8 mouse cellular contexts compared by ENCODE assay signal in the genomic region with DNA sequence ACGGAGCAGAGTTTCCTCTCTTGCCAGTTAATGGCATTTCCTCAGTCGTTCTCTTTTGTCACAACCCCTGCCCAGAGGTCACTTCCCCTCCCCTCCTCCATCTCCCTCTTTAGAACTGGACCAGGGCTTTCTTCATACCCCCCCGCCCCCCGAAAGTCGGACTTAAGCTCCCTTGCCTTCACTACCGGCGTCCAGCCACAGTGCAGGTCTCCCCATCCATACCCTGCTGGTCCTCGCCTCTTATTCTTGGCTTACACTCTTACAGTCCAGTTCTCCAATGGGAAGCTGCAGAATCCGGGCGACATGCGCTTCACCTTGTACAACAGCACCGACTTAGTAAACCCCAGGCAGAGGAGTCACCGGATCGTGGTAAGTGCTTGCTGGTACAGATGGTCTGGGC. TPM values are rescaled to one million over a fixed set of nuclear protein-coding genes. Genes with fewer than 3 reads are reported as not detected.
A peak's percentile ranks its signal among the peaks of the same experiment; 100 is the strongest.
DNase-seq lines count a peak whose midpoint lies in the region; ATAC-seq lines count a peak whose summit lies in the region.

No protein-coding gene starts in this region.

- no peaks in the 10 kb centered on the region for H3K9me3 ChIP-seq in kidney, embryonic 16.5 days (ENCODE audit: low read length)
- no peaks in the 10 kb centered on the region for H3K9me3 ChIP-seq in hindbrain, embryonic 10.5 days

- peaks cover 9% of the 10 kb centered on the region; the same call in 1 of the 2 replicates for H3K36me3 ChIP-seq in kidney, embryonic 16.5 days (ENCODE audit: insufficient read depth, low read length)
- H3K36me3 ChIP-seq in hindbrain, embryonic 10.5 days, result peaks cover 26% of the 10 kb centered on the region

- no peak for DNase-seq in kidney, adult 9 months
- DNase-seq in NIH3T3 (ENCODE audit: low read depth), result peak; percentile 11
- peak; percentile 13 for DNase-seq in hindbrain, embryonic 10.5 days (ENCODE audit: low spot score)
- DNase-seq in layer of hippocampus, adult 9-11 months, result no peak
- no peak for DNase-seq in frontal cortex, postnatal 36 days (ENCODE audit: low spot score in 2 of 2)
- no peak for DNase-seq in right cerebral cortex, postnatal 25 days

- WGBS in kidney, embryonic 16.5 days, result under 1% methylated on average over 14 of the region's 14 CpGs
- WGBS in hindbrain, embryonic 10.5 days, result 2% methylated on average over 14 of the region's 14 CpGs

- peaks cover 13% of the 10 kb centered on the region for H3K4me1 ChIP-seq in kidney, embryonic 16.5 days (ENCODE audit: insufficient read depth, low read length)
- H3K4me1 ChIP-seq in hindbrain, embryonic 10.5 days (replicated peaks), result peaks cover 29% of the 10 kb centered on the region

- peak overlapping the region; percentile 67 for H3K4me3 ChIP-seq in kidney, embryonic 16.5 days (ENCODE audit: low read length)
- H3K4me3 ChIP-seq in hindbrain, embryonic 10.5 days, result peak overlapping the region; percentile 86

- H3K9ac ChIP-seq in kidney, embryonic 16.5 days (replicated peaks; ENCODE audit: low read length), result peak overlapping the region; percentile 67

- H3K4me2 ChIP-seq in kidney, embryonic 16.5 days (replicated peaks; ENCODE audit: low read depth, low read length), result peak overlapping the region; percentile 94

- no peak overlapping the region for H3K27ac ChIP-seq in kidney, embryonic 16.5 days (ENCODE audit: low read length)
- peak overlapping the region; percentile 82 for H3K27ac ChIP-seq in hindbrain, embryonic 10.5 days

- ATAC-seq in kidney, embryonic 16.5 days (ENCODE audit: low FRiP score, low TSS enrichment), result peak; percentile 21; the same call in 1 of the 2 replicates
- ATAC-seq in megakaryocyte-erythroid progenitor cell, adult 5-6 weeks (replicated peaks; ENCODE audit: low FRiP score, low TSS enrichment, poor library complexity, severe bottlenecking), result peak; percentile 19; the same call in 1 of the 2 replicates

- no peaks in the 10 kb centered on the region for H3K27me3 ChIP-seq in kidney, embryonic 16.5 days (ENCODE audit: insufficient read depth, low read length)
- no peaks in the 10 kb centered on the region for H3K27me3 ChIP-seq in hindbrain, embryonic 10.5 days (ENCODE audit: insufficient read depth, poor library complexity, severe bottlenecking)

RNA-seq across cellular contexts. Expression of a gene that starts 0.6 kb away (rescaled TPM):
- polyA plus RNA-seq in kidney, embryonic 16.5 days (2015; fragmentation: Nextera tagmentation; extraction: Ambion mirVana), result 39.9 and 43.0 TPM in 2 replicates
- 55.6 and 57.8 TPM in 2 replicates for polyA plus RNA-seq in hindbrain, embryonic 10.5 days (2016; fragmentation: Nextera tagmentation; extraction: Ambion mirVana)
- 33.5 and 45.3 TPM in 2 replicates for total RNA-seq in megakaryocyte-erythroid progenitor cell, adult 5-6 weeks (2014; fragmentation: Nextera tagmentation)
- 79.9 and 110 TPM in 2 replicates for total RNA-seq in megakaryocyte-erythroid progenitor cell, adult 5-6 weeks (2017)

RNA-seq across cellular contexts. Expression of a gene that starts 6.8 kb away (rescaled TPM):
- 25.2 and 27.9 TPM in 2 replicates for polyA plus RNA-seq in kidney, embryonic 16.5 days (2015; fragmentation: Nextera tagmentation; extraction: Ambion mirVana)
- polyA plus RNA-seq in hindbrain, embryonic 10.5 days (2016; fragmentation: Nextera tagmentation; extraction: Ambion mirVana), result 34.4 and 35.8 TPM in 2 replicates
- total RNA-seq in megakaryocyte-erythroid progenitor cell, adult 5-6 weeks (2014; fragmentation: Nextera tagmentation), result 9.2 and 11.4 TPM in 2 replicates
- total RNA-seq in megakaryocyte-erythroid progenitor cell, adult 5-6 weeks (2017), result 8.0 and 12.4 TPM in 2 replicates

RNA-seq across cellular contexts. Expression of a gene that starts 37.8 kb away (rescaled TPM):
- polyA plus RNA-seq in kidney, embryonic 16.5 days (2015; fragmentation: Nextera tagmentation; extraction: Ambion mirVana), result 115 and 124 TPM in 2 replicates
- polyA plus RNA-seq in hindbrain, embryonic 10.5 days (2016; fragmentation: Nextera tagmentation; extraction: Ambion mirVana), result 65.4 and 66.5 TPM in 2 replicates
- 16.9 and 25.1 TPM in 2 replicates for total RNA-seq in megakaryocyte-erythroid progenitor cell, adult 5-6 weeks (2014; fragmentation: Nextera tagmentation)
- 13.7 and 21.5 TPM in 2 replicates for total RNA-seq in megakaryocyte-erythroid progenitor cell, adult 5-6 weeks (2017)

Comparison
In these comparisons a context has a peak if more than half of its experiments do, and no peak if none do; other contexts are left out.
1. DNase-seq: peak in NIH3T3 (single experiment) and hindbrain, embryonic 10.5 days (single experiment); none in kidney, adult 9 months (single experiment), layer of hippocampus, adult 9-11 months (single experiment), frontal cortex, postnatal 36 days (0 of 2) and right cerebral cortex, postnatal 25 days (single experiment).